Mouse (Mus musculus) megakaryocyte, embryonic 14.5 days (primary cell): Measurements from ENCODE around the gene Clba1.

ENCODE experiments used
- FLI1 ChIP-seq: IDR thresholded peaks from 2 replicates; pipeline ENCODE4 v1.6.1; 2012; ENCODE audit warnings: low read length, inconsistent platforms, mixed read lengths
- GATA1 ChIP-seq: IDR thresholded peaks from 3 replicates; pipeline ENCODE4 v1.6.1; 2012; ENCODE audit warnings: mixed read lengths, low read length, inconsistent platforms, borderline replicate concordance

GRCm38 (mm10) chr12:112774481-112774880 lies 34.3 kb upstream of the Clba1 start:
- no peak for TF ChIP-seq GATA1
- no peak for TF ChIP-seq FLI1
